Mouse (Mus musculus): ENCODE measurements around the gene Lpo.

GRCm38 (mm10) chr11:87778100-87778765 lies 49.9 kb downstream of the Lpo start:
- TF ChIP-seq CTCF (conservative IDR thresholded peaks at IDR 0.05; ENCODE audit: low read length) (no peak), POU5F1 (IDR thresholded peaks at IDR 0.05; ENCODE audit: borderline replicate concordance, low read length) (no peak)
